Mouse (Mus musculus): ENCODE results near the gene Gpx6. TPM values are rescaled to one million over a fixed set of nuclear protein-coding genes. Genes with fewer than 3 reads are reported as not detected.

Gene Gpx6
- not detected for total RNA-seq (2023)

GRCm38 (mm10) chr13:21311926-21312325 lies at the start of gene Gpx6:
TSS of gene Gpx6 (plus strand) at chr13:21312125.

DNA sequence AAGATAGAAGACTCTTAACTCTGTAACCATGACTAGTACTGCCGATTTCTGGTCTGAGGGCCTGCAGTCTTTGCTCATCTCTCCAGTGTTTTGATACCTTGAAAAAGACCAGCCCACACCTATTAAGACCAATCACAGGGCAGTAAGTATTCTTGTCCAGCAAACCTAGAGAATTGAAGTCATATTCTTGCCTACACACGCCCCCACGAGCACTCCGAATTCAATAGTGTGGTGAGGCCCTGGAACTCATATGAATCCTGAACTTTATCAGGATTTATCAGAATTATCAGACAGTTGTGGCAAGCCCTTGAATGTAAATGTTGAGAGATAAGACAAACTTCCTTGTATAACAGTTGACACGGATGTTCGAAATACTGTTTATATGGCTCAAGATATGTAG lies 19.3 kb upstream of the Gpx6 start, which contains the start of gene Gpx5:
Gpx5 (minus strand) TSS at position 101 of the 400 bp plus-strand sequence.

GRCm38 (mm10) chr13:21346610-21347009 lies 34.7 kb downstream of the Gpx6 start, which contains the start of gene Olfr1367:
TSS of gene Olfr1367 (plus strand) at chr13:21346910.

DNA sequence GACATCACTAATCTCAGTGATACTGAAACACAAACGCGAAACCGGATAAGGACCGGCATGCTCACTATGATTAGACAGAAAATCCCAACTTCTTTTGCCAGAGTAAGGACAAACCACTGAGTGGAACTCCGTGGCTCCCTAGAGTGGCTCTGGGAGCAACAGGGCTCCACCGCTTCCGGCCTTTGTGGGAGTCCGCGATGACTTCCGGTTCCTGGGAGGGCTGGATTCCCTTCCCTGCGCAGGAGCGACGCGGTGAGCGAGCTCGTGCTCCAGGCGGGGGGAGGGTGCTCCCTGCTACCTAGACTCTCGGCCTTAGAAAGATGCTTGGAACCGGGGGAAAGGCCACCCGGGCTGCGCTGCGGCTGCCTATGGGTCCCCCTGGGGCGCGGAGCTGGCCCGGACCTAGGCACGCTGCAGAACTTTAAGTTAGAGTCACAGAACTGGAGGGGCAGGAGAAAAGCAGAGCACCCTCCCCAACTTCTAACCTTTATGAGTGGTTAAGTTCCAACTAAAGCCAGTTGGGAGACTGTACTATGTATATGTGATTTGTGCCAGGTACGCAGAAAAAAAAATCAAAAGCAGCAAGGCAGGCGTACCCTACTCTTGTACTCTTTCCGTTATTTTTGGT lies 50.8 kb downstream of the Gpx6 start, which contains the start of gene Zscan12:
Zscan12 (plus strand) TSS at position 200 of the 628 bp plus-strand sequence.

Other genes with a start within 250 kb of the Gpx6 start
- not detected for gene Olfr1370, start 237.2 kb upstream of the Gpx6 start, total RNA-seq (2023)
- not detected for gene Olfr1369-ps1, start 200.6 kb upstream of the Gpx6 start, total RNA-seq (2023)
- not detected for gene Olfr263, start 182.5 kb upstream of the Gpx6 start, total RNA-seq (2023)
- gene Olfr1368, start 166.3 kb upstream of the Gpx6 start, total RNA-seq (2023), result not detected
- 100 to 1,000 TPM; 110 to 112 TPM for gene Trim27, start 132.7 kb upstream of the Gpx6 start, total RNA-seq (2023)
- gene Gpx5, start 19.4 kb upstream of the Gpx6 start, total RNA-seq (2023), result not detected
- gene Olfr1367, start 34.8 kb downstream of the Gpx6 start, total RNA-seq (2023), result not detected
- gene Zscan12, start 50.7 kb downstream of the Gpx6 start, total RNA-seq (2023), result 1 to 10 TPM; 3.2 to 3.6 TPM
- 10 to 100 TPM; 66.9 to 70.3 TPM for gene Zkscan3, start 90.6 kb downstream of the Gpx6 start, total RNA-seq (2023)
- under 1 TPM in 1 of 2 experiments, not detected in 1; 0.38 TPM for gene Pgbd1, start 128.9 kb downstream of the Gpx6 start, total RNA-seq (2023)
- gene Zscan26, start 141.6 kb downstream of the Gpx6 start, total RNA-seq (2023), result 10 to 100 TPM; 44.5 to 50.7 TPM
- gene Nkapl, start 156.4 kb downstream of the Gpx6 start, total RNA-seq (2023), result not detected
- not detected for gene Zkscan4, start 166.8 kb downstream of the Gpx6 start, total RNA-seq (2023)
- not detected for gene Gm10065, start 167.3 kb downstream of the Gpx6 start, total RNA-seq (2023)
- 1 to 10 TPM; 4.8 to 5.0 TPM for gene AK157302, start 183.1 kb downstream of the Gpx6 start, total RNA-seq (2023)
- gene Gm11273, start 189.3 kb downstream of the Gpx6 start, total RNA-seq (2023), result 10 to 100 TPM; 11.7 to 12.4 TPM
- gene Zkscan8, start 219.0 kb downstream of the Gpx6 start, total RNA-seq (2023), result 10 to 100 TPM; 12.2 to 23.2 TPM
- not detected for gene Olfr1366, start 230.7 kb downstream of the Gpx6 start, total RNA-seq (2023)
- not detected for gene Olfr1535, start 247.8 kb downstream of the Gpx6 start, total RNA-seq (2023)